Mouse (Mus musculus) NIH3T3 (cell line): ENCODE data around the gene Mapkapk3.
A peak's percentile ranks its signal among the peaks of the same experiment; 100 is the strongest.

ENCODE experiments used
- DNase-seq: peaks from one replicate; pipeline ENCODE4 v3.0.0-alpha.2; 2012; ENCODE audit warnings: low read depth

Gene Mapkapk3

DNA sequence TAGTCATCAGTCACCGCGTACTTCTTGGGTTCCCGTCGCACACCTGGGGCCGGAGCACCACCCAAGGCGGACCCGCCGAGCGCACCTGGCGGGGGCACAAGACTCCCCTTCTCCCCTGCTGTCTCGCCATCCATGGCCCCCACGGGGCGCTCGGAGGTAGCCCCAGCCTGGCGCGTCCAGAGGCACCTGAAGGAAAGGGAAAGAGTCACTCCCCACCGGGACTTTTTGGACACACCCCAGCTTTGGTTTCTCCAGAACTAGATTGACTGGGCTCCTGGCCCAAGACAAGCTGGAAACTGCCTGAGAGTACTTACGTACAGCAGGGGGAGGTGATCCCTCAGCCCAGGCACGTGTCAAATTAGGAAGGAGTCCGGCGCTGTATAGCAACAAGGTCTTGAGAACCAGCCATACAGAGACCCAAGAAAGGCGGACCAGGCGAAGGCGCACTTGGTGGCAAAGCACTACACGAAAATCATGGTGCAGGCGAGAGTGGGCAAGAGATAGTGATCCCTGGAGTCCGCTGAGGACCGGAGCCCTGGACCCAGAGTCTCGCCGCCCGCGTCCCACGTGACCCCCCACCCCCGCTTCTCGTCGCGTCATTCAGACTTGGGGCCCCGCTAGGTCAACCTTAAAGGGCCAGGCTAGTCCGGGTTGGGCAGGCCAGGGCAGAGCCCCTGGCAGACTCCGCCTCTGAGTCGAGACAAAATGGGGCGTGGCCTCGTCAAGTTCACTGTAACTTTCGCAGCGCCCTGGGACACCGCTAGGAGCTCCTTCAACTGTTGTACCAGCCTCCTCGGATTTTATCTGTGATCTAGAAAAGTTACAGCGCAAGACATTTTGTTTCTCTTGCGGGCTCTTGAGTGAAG, at the start of gene Mapkapk3:
Gene Mapkapk3 (minus strand): TSS at position 667 of the 866 bp plus-strand sequence.
- peak; percentile 88 for DNase-seq

DNA sequence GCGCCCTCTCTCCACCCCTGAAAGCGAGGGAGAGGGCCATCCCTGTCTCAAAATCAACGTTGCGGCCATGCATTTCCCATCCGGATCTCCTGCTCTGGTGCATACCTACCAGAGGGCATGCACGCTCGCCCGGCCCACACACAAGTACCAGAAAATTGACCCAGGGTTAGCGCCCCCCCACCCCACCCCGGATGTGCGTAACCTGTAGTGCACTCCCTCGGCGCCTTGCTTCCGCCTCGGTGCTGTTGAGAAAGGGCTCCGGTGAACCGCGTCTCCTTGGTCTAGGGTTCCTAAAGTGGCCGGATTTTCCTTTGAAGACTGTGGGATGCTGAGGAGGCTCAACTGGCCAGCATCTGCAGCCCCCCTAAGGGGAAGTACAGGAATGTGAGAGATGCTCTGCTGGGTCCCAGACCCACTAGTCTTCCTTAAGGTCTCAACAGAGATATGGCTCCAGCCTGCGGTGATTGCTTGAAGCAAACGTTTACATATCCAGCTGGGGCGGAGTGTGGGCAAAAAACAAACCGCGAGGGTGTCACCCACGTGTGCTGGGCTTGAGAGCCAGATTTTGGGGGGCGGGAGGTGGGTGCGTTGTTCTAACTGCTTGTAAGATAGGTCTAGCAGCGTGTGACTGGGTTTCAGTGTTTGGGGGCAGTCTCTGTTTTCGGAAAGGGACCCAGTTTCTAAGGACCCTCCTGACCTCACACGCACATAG, 48.7 kb upstream of the Mapkapk3 start, which contains the start of gene Hemk1:
Gene Hemk1 (minus strand): TSS at position 179 of the 712 bp plus-strand sequence.
- peak; percentile 88 for DNase-seq

DNA sequence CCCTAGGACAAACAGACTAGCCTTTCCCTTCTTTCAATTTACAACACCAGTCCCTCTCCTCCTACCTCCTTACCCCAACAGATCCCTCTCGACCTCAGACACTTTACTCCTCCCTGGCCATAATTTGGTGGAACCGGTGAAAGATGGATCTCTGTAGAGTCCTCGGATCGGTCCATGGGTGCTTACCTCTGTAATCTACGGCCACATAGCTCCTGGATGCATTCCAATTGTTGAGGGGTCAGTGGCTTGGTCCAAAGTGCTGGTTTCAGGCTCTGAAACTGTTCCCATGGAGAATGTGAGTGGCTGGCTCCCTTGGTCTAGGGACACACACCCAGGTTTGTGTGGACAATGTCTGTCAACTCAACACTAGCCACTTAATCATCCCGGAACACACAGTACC, 46.7 kb upstream of the Mapkapk3 start:
- no peak for DNase-seq

DNA sequence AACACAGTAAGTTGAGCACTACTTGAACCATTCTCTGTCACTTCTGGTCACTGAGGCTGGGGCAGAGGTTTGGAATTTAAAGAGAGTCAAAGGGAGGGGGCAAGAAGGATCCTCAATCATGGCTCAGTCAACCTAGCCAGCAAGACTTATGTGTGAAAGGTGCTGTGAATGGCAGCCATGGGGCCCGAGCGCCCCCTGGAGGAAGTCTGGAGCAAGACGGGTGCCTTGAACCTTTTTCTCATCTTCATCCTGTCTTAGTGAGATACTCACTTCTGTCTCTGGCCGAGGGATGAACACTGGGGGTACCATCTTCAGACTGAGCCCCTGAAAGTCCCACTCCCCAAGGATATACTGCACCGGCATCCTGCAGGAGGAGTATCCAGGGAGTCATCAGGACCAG, 46.2 kb upstream of the Mapkapk3 start:
- peak; percentile 78 for DNase-seq

DNA sequence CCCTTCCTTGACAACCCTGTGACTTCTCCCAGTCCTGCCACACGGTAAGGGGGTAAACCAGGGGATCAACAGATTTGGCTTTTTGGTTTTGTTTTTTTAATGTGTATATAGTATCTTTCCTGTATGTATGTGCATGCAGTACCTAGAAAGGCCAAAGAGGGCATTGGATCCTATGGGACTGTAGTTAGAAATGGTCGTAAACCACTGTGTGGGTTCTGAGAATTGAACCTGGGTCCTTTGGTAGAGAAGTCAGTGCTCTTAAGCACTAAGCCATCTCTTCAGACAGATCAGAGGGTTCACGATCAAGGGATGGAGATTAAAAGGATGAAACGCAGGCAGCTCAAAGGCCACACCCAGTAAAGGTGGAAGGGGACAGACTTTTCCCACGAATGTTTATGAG, 45.4 kb upstream of the Mapkapk3 start:
- no peak for DNase-seq

DNA sequence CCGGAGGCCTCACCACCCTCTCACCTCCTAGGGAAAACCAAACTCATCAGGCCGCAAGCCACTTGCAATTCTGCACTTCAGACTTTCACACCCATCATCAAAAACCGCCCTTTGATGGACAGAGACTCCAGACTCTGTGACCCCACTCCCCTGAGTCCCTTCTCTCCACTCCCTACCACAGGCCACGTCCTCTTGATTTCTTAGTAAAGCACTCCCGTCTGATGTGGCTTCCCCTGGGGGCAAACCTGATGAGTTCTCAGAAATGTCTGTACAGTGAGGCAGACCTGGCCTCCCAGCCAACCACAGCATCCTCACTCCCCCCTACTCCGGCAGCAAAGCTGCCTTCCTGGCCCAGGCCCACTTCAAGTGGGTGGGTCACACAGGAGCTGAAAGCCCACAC, 44.7 kb upstream of the Mapkapk3 start:
- DNase-seq, result no peak

DNA sequence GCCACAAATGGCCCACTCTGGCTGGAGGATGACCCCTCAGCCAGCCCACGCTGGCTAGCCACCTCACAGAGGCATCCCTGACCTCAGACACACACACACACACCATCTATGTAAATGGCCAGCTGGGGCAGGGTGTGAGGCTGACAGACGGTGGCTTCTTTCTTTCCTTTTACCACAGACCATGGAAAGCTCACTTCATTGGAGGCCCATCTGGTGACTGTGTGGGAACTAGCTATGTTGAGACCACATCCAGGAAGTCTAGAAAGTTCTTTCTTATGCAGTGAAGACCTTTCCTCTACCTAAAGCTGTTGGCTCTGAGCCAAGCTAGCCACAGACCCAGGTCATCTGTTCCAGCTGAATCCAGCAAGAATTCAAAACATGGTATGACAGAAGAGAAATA, 44.0 kb upstream of the Mapkapk3 start:
- DNase-seq, result no peak

DNA sequence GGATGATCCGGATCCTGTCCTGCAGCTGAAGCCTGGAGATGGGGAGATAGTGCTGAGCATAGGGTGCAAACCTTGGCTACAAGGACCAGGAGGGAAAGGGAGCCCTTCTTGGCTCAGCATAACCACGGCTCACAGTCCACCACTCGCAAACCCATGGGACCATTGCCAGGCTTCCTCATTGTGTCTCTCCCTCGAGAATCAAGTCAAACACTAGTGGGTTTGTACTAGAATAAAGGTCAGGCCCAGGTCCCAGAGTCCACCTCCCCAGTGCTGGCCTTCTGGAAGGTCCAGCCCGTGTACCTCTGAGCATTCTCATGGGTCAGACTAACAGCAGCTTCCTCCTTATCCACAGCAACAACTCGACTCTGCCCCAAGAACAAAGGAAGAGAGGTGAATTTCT, 41.1 kb upstream of the Mapkapk3 start:
- no peak for DNase-seq

DNA sequence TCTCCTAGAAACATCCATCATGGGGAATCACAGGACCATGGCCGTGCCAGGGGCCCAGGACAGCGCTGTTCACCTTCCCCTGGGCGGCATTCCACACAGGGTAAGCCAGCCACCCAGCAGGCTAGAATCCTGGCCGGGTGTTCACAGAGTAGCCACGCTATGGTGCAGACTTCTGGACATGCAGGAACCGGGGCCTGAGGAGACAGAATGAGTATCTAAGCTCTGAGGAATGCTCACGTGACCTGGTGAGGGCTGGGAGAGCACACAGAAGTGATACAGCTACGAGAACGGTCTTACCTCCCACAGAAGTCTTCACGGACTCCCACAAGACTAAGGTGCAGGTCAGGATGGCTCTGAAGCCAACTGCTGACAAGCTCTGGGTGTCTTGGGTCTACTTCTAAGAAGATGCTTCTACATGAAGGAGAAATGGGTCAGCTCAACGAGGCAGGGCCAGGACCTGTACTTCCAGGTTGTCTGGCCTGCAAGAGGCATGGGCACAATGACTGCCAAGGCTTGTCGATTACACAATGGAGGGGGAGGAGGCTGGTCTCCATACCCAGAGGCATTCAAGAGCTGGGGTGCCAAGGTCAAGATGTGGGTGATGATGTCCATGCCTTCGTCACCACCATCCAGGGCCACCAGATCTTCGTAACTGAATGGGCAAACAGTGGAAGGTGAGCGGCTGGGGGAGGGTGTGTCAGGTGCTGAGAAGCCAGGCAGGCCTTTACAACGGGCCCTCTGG, 38.4 kb upstream of the Mapkapk3 start:
- no peak for DNase-seq

DNA sequence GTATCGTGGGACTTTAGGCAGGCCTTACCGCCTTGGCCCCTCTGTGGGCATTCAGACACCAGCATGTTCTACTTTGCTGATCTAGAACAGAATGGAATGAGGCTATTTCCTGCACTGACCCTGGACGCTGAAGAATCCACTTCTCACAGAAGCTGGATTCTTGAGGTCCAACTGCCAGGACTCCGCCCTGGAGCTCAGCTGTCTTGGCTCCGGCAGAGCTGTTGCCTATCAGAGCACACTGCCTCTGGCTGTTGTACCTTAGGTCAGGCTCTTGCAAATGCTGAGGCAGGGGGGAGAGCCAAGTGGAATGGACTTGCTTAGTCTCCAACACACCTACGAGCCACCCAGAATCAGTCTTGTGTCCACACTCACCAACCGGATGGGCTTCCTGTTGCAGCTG, 36.2 kb upstream of the Mapkapk3 start:
- DNase-seq, result no peak

DNA sequence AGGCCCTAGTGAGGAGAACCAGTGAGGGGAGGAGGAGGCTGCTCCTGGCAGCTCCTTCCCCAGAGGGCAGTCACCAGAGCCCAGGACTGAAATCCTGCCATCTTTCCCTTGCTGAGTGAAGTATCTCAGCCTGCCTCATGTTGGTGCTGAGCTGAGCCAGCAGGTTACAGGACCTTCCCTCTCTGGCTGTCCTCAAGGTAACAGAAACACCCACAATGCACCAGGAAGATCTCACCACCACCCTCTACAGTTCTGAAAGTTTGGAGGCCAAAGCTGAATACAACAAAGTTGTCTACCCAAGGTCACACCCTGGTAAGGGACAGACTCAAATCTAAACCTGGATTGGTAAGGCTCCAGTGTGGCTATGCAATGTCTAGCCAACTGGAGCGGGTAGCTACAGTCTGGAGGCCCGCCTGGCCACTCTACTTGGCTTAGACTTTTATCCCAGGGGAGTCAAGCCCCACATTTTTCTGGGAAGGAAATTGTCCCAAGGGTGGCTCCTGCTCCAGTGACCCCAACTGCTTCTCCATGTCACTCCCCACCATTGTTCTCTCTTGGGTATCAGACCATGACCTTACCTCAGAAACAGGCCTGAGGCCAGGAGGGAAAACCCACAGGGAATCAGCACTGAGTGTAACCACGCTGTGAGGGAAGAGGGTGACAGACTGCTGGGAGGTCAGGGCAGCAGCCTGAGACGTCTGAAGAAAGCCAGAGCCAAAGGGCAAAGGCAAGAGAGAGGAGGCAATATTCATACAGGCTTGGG, 35.3 kb upstream of the Mapkapk3 start:
- no peak for DNase-seq

DNA sequence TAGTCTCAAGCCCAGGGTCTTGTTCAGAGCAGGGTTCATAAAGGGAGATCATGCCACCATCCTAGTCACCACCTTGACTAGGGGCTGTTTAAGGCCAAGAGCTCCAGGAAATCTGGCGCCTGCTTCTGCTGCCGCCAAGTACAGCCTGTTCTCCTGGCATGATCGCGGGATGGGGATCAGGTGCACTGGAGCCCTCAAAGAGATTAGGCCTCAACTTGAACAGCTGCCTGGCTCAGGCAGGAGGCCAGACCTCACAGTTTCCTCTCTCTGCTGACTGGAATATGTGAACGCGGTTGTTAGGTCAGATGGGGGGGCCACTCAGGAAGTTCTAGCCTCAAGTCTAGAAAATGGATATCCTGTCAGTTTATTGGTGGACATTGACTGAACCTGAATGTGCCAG, 33.9 kb upstream of the Mapkapk3 start:
- DNase-seq, result peak; percentile 30

DNA sequence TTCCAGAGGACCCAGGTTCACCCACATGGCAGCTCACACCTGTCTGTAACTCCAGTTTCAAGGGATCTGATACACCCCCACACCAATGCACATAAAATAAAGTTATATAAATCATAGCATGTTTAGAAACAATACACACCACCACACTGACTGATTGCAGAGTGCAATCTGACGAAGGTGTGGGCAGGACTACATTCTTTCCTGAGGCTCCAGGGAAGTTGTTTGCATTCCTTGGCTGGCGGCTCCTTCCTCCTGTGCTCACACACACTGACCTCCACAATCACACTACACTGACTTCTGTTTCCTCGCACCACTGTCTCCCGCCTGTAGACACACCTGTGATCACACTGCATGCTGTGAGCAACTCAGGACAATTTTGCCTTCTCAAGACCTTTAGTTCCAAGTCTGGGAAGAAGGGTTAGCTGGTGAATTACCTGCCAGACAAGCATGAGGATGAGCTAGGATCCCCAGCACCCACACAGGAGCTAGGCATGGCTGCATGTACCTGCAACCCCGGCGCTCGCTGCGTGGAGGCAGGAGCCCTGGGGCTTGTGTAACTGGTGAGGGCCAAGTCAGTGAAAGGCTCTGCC, 32.9 kb upstream of the Mapkapk3 start:
- DNase-seq, result no peak

DNA sequence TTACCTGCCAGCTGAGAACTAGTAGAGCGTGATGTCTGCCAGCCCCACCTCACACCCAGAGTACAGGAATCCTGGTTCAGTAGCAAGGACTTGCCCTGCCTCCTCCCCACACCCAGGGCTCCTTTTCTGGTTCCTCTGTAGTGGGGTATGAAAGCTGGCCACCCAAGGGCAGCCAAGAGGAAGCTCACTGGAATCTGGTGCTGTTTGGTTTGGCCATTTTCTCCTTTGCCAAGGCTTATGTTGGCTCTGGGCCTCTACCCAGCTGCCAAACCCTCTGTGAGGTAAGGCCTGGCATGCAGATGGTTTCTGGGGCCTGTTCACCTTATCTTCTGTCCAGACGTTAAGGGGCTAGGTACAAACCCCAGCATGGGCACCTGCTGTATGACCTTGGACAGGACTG, 26.1 kb upstream of the Mapkapk3 start:
- DNase-seq, result peak; percentile 40

DNA sequence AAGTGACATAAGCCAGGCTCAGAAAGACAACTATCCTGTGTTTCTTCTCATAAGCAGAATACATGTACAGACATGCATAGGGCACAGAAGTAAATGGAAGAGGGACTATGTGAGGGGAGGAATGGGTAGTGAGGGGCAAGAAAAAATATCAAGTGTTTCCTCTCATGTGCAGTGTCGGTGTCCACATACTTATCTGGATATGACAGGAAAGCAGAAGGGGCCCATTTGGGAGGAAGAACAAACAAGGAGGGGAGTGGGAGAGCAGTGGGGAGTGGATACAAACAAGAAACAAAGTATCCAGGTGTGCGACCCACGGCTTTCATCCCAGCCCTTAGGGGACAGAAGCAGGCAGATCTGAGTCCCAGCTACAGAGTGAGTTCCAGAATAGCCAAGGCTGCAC, 24.2 kb upstream of the Mapkapk3 start:
- no peak for DNase-seq

DNA sequence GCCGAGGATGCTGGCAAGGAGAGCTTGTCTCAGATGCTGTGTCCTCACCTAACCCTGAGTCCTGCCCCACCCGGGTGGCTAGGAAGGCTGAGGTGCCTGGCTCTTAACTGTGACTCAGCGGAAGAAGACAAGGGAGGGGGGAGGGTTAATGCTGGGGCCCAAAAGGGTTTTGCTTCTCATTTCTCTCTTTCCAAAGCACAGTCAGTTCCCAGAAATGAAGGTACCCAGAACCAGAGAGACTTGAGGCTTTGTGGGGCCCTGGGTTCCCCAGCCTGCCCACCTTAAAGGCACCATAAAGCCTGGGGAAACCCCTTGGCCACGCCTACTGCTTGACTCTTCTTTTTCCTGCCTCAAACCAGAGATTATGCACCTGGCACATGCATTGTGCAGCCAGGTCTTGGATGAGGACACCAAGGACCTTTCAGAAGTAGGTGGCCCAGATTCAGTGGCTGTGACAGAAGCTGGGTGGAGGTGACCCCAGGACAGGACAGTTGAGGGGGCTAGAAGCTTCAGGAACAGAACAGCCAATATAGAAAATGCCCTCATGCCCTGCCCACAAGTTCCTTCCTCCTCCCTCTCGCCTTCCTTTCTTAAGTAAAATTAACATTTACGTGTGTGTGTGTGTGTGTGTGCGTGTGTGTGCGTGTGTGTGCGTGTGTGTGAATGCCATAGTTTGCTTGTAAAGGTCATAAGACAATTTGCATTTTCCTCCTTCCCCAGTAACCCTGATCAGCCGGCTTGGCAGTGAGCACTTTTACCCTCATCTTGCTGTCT, 23.3 kb upstream of the Mapkapk3 start:
- DNase-seq, result peak; percentile 59

DNA sequence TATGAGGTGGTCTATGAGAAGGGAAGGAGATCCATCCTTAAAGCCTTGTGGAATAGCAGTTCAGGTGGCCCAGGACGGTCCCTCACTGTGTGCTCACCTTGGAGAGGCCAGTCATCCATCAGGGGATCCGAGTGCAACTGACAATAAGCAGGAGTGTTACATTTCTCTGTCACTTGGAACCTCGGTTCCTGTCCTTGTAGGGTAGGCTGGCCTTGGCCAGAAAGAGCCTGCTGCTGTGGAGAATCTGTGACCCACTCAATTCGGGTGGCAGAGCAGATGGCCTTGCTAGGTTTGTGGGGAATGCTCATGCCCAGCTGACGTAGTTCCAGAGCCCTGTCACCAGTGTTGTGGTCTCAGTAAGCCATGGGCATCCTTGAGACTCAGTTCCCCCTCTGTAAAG, 19.9 kb upstream of the Mapkapk3 start:
- no peak for DNase-seq

DNA sequence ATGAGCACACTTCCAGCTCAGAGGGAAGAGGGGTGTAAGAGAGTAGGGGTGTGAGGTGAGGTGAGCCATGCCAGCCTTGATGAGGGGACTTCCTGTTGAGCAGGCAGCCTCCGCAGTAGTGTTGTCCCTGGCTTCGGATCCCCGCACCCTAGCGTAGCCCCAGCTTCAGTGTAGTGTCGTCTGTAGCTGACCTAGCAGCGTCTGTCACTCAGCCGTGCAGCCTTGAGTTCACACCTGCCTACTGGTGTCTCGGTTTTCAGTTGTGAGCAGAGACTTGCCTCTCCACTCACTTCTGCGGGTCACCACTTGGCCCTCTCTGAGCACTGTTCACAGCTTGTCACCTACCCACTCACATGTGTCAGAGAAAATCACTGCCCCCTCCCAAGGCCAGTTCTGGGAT, 19.5 kb upstream of the Mapkapk3 start:
- no peak for DNase-seq

DNA sequence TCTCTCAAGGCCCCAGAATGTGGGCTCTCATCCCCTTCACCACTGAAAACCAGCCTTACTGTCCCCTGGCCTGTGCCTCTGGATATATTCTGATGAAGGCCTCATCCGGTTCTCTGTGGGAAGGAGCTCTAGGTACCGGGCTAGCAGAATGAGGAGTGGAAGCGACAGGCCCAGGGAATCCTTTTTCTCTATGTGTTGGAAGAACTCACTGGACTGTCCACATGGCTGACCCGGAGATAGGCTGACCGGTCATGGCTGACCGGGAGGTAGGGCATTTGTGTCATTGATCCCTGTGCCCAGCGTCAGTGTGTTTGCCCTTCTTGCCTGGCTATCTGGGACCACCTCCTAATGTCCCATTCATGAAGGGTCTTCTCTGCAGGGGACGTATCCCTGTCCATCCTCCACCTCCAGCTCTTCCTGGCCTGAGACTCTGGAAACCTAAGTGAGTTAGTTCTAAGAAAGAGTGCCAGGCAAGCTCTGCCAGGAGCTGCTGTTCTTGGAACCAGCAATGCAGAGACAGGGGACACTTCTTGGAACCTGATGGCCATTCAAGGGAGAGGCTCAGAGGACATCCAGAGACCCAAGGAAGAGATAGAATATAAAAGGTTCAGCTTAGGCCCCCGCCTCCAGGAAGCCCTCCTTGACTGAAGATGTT, 18.8 kb upstream of the Mapkapk3 start:
- no peak for DNase-seq

DNA sequence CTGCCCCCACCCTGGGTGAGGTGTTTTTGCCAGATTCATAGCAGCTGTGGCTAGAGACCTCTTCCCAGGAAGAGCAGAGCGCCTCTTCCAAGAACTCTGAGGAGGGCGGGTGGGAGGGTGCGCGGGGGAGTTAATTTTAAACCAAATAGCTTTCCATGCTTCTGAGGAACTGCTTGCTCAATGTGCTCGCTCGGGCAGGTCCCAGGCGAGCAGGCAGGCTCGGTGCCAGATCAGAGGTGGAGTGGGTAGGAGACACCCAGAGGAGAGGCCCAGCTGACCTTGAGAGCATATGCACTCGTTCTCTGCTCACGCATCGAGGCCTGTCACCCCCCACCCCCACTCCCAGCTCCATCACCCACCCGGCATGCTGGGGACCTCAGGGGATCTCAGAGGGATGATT, 18.2 kb upstream of the Mapkapk3 start:
- peak; percentile 88 for DNase-seq
